Mouse (Mus musculus) limb, embryonic 10.5 days (tissue): ENCODE measurements at regions not wholly inside any gene's neighbourhood (a gene's known extent, or its start where the extent isn't known, plus 50 kb on each side); places are given as distances from the start of the nearest gene placed in this dataset.

ENCODE experiments used
- DNase-seq: peaks from one replicate; pipeline ENCODE4 v3.0.0-alpha.2; 2017; ENCODE audit warnings: low spot score
- H3K27ac ChIP-seq: fragments of 300-500 bp; sonication (generic); 2 replicates; pipeline ENCODE4 v1.5.1; 2016; ENCODE audit warnings: mild to moderate bottlenecking
- H3K27me3 ChIP-seq: fragments of 300-500 bp; sonication (generic); 2 replicates; pipeline ENCODE4 v1.6.1; 2016; ENCODE audit warnings: low read depth, mild to moderate bottlenecking; ENCODE audit not compliant: poor library complexity, severe bottlenecking
- H3K36me3 ChIP-seq: fragments of 300-500 bp; sonication (generic); 2 replicates; pipeline ENCODE4 v1.6.1; 2016; ENCODE audit warnings: mild to moderate bottlenecking, moderate library complexity
- H3K4me1 ChIP-seq: fragments of 300-500 bp; sonication (generic); 2 replicates; pipeline ENCODE4 v1.6.1; 2016
- H3K4me3 ChIP-seq: fragments of 300-500 bp; sonication (generic); 2 replicates; pipeline ENCODE4 v1.5.1; 2016; ENCODE audit warnings: mild to moderate bottlenecking, moderate library complexity
- H3K9me3 ChIP-seq: fragments of 300-500 bp; sonication (generic); replicated peaks from 2 replicates; pipeline ENCODE4 v1.6.1; 2016; ENCODE audit warnings: mild to moderate bottlenecking
- WGBS: fragments of 180-500 bp; shearing (Covaris S2); methylation state at CpG from one replicate; pipeline ENCODE4 v1.1.7; 2016; 5-methylcytosine and 5-hydroxymethylcytosine counted together

GRCm38 (mm10) chr11:90844266-90844924, 156.2 kb upstream of the Tom1l1 start:
- Histone ChIP-seq H3K27ac (no peak overlapping the region), H3K9me3 (0 out of 2 replicates have a peak, but pooled peaks cover 2% of the 10 kb centered on the region), H3K4me1 (no peaks in the 10 kb centered on the region), H3K27me3 (no peaks in the 10 kb centered on the region), H3K36me3 (no peaks in the 10 kb centered on the region), H3K4me3 (no peak overlapping the region)
- no peak for DNase-seq
- WGBS: 66% methylated on average over 15 of the region's 15 CpGs

- WGBS: 76% methylated on average over 1 of the region's 1 CpGs
These were observed 150.0 kb upstream of the Tom1l1 start for GRCm38 (mm10) chr11:90838161-90838560.

DNA sequence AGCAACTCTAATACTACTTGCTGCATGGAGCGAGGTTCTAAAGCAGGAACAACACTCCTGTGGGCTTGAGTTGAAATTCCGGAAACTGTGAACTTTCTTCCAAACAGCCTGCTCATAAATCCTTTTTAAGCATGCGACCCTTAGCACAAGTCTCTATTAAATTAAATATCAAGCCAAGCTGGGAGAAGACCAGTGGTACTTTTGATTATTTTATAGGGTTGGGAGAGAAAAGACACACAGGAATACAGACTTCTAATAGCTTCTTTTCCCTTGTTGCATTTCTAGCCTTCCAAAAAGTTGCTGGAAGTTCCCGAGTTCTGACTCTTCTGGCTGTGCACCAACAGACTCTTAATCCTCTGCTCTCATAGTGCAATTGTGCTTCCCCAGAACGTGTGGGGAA, 136.6 kb upstream of the Tom1l1 start:
- 79% methylated on average over 5 of the region's 5 CpGs for WGBS
- Histone ChIP-seq H3K27me3 (no peaks in the 10 kb centered on the region), H3K27ac (no peak overlapping the region), H3K36me3 (no peaks in the 10 kb centered on the region), H3K4me3 (no peak overlapping the region), H3K9me3 (no peaks in the 10 kb centered on the region), H3K4me1 (no peaks in the 10 kb centered on the region)
- DNase-seq: no peak

More at GRCm38 (mm10) chr11:90838161-90838560, 150.0 kb upstream of the Tom1l1 start:
- Histone ChIP-seq H3K36me3 (no peaks in the 10 kb centered on the region), H3K9me3 (0 out of 2 replicates have a peak, but pooled peaks cover 2% of the 10 kb centered on the region), H3K4me1 (no peaks in the 10 kb centered on the region), H3K27me3 (no peaks in the 10 kb centered on the region), H3K27ac (no peak overlapping the region), H3K4me3 (no peak overlapping the region)
- no peak for DNase-seq

DNA sequence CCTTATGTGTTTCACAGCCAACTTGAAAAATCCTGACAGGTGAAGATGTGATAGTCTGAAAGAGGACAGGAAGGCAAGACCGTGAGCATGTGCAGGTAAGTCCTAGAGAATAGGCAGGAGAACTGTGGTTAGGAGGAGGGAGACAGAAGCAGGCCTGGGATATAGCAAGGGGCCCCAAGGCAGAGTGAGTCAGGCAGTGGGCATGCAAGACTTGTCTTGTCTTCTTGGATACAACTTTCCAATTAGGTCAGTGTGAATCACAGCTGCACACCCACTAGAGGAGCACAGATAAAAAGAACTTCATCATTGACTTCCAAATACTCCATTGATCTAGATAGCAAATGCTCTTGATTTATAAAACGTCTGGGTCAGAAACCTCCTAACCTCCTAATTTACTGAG, 128.6 kb upstream of the Tom1l1 start:
- Histone ChIP-seq H3K9me3 (no peaks in the 10 kb centered on the region), H3K27me3 (no peaks in the 10 kb centered on the region), H3K27ac (no peak overlapping the region), H3K4me1 (no peaks in the 10 kb centered on the region), H3K4me3 (no peak overlapping the region), H3K36me3 (no peaks in the 10 kb centered on the region)
- WGBS: 83% methylated on average over 2 of the region's 2 CpGs
- no peak for DNase-seq

DNA sequence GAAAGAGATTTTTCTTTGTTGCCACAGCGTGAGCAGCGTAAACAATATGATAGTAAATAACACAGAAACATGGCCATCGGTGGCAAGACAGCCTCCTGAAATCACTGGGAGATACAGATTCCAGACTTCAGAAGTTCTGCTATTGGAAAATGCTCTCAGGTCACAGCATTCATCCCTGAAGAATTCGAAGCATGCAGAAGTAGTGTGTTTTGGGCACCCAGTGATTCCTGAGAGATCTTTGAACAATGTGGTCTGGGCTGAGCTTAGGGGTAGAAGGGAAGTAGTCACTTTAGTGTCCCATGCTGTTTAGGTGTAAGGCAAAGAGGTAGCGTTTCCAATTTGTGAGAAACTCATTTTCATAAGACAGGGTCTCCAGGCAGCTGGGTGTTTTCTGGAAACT, 126.3 kb upstream of the Tom1l1 start:
- no peak for DNase-seq
- H3K27ac ChIP-seq: no peak overlapping the region
- 87% methylated on average over 5 of the region's 5 CpGs for WGBS
- no peaks in the 10 kb centered on the region for H3K4me1 ChIP-seq
- no peaks in the 10 kb centered on the region for H3K9me3 ChIP-seq
- no peaks in the 10 kb centered on the region for H3K27me3 ChIP-seq
- H3K4me3 ChIP-seq: no peak overlapping the region
- no peaks in the 10 kb centered on the region for H3K36me3 ChIP-seq

DNA sequence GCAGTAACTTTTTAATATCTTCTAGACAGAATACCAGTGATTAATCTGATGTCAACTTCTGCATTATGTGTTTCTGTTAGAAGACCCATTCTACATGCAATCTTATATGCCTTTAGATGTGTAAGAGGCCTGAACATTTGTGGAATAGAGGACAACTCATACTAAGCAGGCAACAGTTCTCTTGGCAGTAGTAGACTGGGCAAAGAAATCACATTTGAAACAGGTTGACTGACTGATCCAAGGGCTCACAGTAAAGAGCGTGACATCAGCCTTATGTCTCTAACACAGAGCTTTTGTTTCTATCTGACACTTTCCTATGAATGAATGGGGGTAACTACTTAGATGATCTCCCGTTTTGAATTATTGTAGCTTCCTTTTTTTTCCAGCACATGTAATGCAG, 124.8 kb upstream of the Tom1l1 start:
- Histone ChIP-seq H3K27ac (no peak overlapping the region), H3K9me3 (no peaks in the 10 kb centered on the region), H3K4me1 (no peaks in the 10 kb centered on the region), H3K36me3 (no peaks in the 10 kb centered on the region), H3K27me3 (no peaks in the 10 kb centered on the region), H3K4me3 (no peak overlapping the region)
- WGBS: 90% methylated on average over 2 of the region's 2 CpGs
- DNase-seq: no peak

DNA sequence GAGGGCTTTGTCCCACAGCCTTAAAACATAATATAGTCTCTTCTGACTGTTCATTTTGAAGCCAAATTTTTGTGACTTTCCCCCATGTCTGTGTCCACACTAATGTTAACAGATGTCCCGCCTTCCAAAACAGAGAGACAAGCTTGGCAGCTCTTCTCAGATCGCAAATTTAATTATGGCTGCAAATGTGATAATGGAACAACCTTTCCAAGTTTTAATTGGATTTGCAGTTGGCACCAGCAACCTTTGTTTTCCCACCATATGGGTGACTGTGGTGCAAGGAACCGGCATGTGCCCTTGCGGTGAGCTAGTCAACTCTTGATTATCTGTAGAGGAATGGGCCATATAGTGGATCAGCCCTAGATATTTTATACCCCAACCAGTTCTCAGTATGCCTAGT, 124.4 kb upstream of the Tom1l1 start:
- Histone ChIP-seq H3K27ac (no peak overlapping the region), H3K9me3 (no peaks in the 10 kb centered on the region), H3K36me3 (no peaks in the 10 kb centered on the region), H3K27me3 (no peaks in the 10 kb centered on the region), H3K4me3 (no peak overlapping the region), H3K4me1 (no peaks in the 10 kb centered on the region)
- 91% methylated on average over 4 of the region's 4 CpGs for WGBS
- no peak for DNase-seq

DNA sequence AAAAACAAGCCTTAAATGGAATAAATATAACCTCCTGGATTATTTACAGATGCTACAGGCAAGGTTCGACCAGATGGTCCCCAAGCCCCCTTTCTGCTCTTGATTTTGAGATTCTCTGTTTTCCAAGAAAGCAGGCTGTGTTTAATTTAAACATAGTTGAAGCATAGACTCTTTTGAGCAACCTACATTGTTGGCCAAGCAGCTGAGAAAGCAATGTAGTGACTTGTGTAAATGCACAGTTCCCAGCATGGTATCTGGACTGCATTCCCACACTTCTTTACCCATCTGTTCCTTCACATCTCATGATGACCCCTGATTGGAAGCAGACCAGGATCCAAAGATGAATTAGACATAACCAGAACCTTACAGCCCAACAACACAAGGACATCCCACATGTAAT, 120.3 kb upstream of the Tom1l1 start:
- DNase-seq: no peak
- no peaks in the 10 kb centered on the region for H3K36me3 ChIP-seq
- H3K9me3 ChIP-seq: no peaks in the 10 kb centered on the region
- 68% methylated on average over 1 of the region's 1 CpGs for WGBS
- no peaks in the 10 kb centered on the region for H3K4me1 ChIP-seq
- H3K27ac ChIP-seq: no peak overlapping the region
- no peaks in the 10 kb centered on the region for H3K27me3 ChIP-seq
- no peak overlapping the region for H3K4me3 ChIP-seq

DNA sequence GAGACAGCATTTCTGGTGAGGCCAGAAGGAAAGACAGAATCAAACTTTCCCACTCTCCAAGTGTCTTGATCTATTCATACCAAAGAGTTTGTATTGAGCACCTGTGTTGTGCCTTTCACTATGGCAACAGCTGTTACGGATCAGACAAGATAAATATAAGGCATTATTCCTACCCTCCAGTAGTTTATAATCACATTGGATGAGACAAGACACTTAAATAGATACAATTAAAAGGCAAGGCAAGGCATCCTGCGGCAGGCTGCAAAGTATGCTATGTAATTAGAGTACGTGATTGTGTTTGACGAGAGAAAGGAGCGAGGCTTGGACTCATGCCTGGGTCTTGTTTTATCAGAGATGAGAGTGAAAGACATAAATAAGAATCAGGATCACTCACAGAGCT, 119.2 kb upstream of the Tom1l1 start:
- Histone ChIP-seq H3K36me3 (no peaks in the 10 kb centered on the region), H3K27ac (no peak overlapping the region), H3K9me3 (no peaks in the 10 kb centered on the region), H3K27me3 (no peaks in the 10 kb centered on the region), H3K4me3 (no peak overlapping the region), H3K4me1 (no peaks in the 10 kb centered on the region)
- DNase-seq: no peak
- WGBS: 90% methylated on average over 5 of the region's 5 CpGs

- DNase-seq: no peak
- no peak overlapping the region for H3K27ac ChIP-seq
- H3K4me1 ChIP-seq: no peaks in the 10 kb centered on the region
- no peaks in the 10 kb centered on the region for H3K36me3 ChIP-seq
- H3K4me3 ChIP-seq: no peak overlapping the region
- H3K27me3 ChIP-seq: no peaks in the 10 kb centered on the region
- WGBS: 85% methylated on average over 7 of the region's 7 CpGs
- H3K9me3 ChIP-seq: no peaks in the 10 kb centered on the region
These were observed 114.6 kb upstream of the Tom1l1 start for GRCm38 (mm10) chr11:90802569-90803363.

GRCm38 (mm10) chr11:90797577-90797976, 109.4 kb upstream of the Tom1l1 start:
- WGBS: 93% methylated on average over 2 of the region's 2 CpGs
- H3K36me3 ChIP-seq: no peaks in the 10 kb centered on the region
- H3K9me3 ChIP-seq: no peaks in the 10 kb centered on the region
- no peak overlapping the region for H3K4me3 ChIP-seq
- no peak overlapping the region for H3K27ac ChIP-seq
- DNase-seq: no peak
- H3K4me1 ChIP-seq: no peaks in the 10 kb centered on the region
- no peaks in the 10 kb centered on the region for H3K27me3 ChIP-seq

DNA sequence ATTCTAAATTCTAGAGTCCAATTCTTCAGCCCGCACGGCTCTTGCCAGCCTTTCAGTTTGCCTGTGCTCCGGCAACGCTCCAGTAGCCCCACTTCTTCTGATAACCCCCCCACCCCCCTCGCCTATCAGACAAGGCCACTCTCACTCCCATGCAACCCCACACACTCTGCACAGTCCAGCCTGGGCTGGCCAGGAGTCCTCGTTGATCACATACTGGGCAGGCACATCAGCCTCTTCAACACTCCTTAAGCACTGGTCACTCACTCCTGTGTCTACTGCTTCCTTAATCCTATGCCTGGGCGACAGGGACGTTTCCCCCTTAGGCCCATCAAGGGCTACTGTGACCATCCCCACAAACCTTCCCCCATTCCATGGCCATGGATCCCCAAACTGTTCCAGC, 95.4 kb upstream of the Tom1l1 start:
- Histone ChIP-seq H3K36me3 (no peaks in the 10 kb centered on the region), H3K4me3 (no peak overlapping the region), H3K27me3 (no peaks in the 10 kb centered on the region), H3K4me1 (no peaks in the 10 kb centered on the region), H3K9me3 (no peaks in the 10 kb centered on the region), H3K27ac (no peak overlapping the region)
- no peak for DNase-seq
- WGBS: 93% methylated on average over 8 of the region's 8 CpGs

DNA sequence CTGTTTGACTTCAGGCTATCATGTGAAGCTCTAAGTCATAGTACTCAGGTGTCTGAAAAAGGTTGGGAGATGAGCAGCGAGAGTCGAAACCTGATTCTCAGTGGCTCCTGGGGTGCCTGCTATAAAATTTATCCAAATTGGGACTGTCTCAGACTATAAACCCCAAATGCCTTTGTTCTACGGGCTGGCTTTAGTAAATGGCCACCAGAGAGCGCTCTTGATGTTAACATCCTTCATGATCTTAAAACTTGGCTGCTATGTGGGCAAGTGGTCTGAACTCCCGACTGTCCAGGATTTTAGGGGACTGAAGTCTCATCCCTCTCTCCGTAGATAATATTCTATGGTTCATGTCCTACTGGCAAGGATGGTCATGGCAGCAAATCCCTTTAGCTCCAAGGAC, 94.8 kb upstream of the Tom1l1 start:
- Histone ChIP-seq H3K27me3 (no peaks in the 10 kb centered on the region), H3K4me3 (no peak overlapping the region), H3K27ac (no peak overlapping the region), H3K36me3 (no peaks in the 10 kb centered on the region), H3K4me1 (no peaks in the 10 kb centered on the region), H3K9me3 (no peaks in the 10 kb centered on the region)
- WGBS: 46% methylated on average over 6 of the region's 6 CpGs
- peak; percentile 46 for DNase-seq
